Mouse (Mus musculus): ENCODE measurements around the gene Pdcd5.

GRCm38 (mm10) chr7:35646317-35647081 is 822 bp downstream of the Pdcd5 start:
- TF ChIP-seq GATA1 (IDR thresholded peaks at IDR 0.05; ENCODE audit: borderline replicate concordance, low read length): no peak
- no peak for TF ChIP-seq FLI1 (IDR thresholded peaks at IDR 0.05; ENCODE audit: low read length)

All from megakaryocyte, embryonic 14.5 days (primary cell).